Mouse (Mus musculus) E14TG2a.4 (cell line): ENCODE data around the gene Slc22a17.

ENCODE experiments used
- CTCF ChIP-seq: conservative IDR thresholded peaks from 2 replicates; pipeline ENCODE4 v1.5.1; 2014; ENCODE audit warnings: low read length
- NANOG ChIP-seq: IDR thresholded peaks from 2 replicates; pipeline ENCODE4 v1.6.1; 2014; ENCODE audit warnings: borderline replicate concordance, low read length, mixed read lengths
- POU5F1 ChIP-seq: IDR thresholded peaks from 2 replicates; pipeline ENCODE4 v1.6.1; 2014; ENCODE audit warnings: low read length, borderline replicate concordance

DNA sequence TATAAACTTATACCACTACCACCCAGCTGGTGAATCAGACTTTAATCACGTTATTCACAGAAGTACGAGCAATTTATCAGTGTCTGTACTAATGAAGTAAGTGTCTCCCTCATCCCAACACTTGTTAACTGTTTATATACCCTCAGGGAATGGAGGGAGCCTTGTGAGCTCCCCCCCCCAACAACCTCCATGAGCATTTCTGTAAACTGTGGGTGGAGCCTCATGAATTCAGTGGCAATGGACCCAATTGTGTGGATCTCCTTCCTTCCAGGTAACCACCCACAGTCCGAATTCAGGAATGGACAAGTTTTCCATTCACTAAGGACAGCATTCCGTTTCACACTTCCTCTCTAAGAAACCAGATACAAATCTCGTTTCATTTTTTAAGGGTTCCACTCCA is 47.3 kb downstream of the Slc22a17 start:
- TF ChIP-seq CTCF (no peak), POU5F1 (no peak), NANOG (no peak)
